Mouse (Mus musculus): ENCODE results near the gene S100a14.

The S100a14 gene

DNA sequence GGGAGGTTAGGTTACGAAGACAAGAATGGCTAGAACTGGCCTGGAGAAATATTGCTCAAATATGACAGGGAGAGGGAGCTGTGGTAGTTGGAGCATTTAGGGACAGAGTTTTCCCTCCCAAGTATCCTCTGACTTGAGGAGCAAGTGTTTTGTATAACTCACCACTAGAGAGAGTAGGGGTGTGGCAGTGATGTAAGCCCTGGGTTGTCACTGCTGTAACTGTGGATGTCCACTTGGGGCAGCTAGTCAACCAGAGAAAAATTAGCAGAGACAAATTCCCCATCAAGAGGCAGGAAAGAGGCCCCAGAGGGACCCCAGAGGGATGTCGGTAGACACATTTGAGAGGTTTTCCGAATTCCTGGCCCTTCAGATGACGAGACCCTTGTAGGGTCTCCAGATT lies 1.2 kb upstream of the S100a14 start:
- DNase-seq = peak; percentile 60

DNA sequence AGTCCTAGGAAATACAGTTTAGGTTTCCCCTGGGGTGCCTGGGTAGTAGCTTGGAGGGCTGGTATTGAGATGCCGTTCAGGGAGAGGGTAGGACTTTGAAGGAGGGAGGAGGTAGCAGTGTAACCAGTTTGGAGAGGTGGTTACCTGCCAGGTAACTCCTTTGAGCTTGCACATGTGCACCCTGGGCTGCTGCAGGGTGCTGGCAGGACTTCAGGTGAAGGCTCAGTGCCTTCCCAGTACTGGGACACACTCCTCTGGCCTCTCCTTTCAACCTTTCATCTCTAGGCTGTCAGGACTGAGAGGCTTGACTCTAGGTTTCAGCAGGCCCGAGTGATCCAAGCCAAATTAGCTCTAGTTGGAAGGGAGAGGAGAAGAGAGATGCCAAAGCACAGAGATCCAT lies 580 bp upstream of the S100a14 start:
- DNase-seq = no peak

DNA sequence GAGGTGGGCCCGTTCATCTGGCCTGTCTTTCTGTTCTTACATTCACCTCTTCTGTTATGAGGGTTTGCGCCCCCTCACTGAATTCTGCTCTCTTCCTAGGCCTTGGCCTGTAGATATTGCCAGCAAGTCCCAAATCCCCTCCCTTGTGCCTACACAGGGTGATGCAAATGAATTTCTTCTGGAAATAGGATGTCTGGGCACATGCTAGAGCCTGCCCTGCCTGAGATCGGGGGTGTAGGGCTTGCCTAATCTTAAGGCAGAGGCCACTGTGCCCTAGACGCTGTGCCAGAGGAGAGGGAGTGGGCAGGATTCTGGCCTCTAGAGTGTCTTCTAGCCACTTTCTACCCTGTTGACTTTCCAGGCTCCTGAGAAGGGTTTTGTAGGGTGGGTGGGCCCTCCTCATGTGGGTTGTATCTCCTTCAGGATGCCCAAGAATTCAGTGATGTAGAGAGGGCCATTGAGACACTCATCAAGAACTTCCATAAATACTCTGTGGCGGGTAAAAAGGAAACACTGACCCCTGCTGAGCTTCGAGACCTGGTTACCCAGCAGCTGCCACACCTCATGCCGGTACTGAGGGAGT lies 726 bp downstream of the S100a14 start:
- DNase-seq = no peak

DNA sequence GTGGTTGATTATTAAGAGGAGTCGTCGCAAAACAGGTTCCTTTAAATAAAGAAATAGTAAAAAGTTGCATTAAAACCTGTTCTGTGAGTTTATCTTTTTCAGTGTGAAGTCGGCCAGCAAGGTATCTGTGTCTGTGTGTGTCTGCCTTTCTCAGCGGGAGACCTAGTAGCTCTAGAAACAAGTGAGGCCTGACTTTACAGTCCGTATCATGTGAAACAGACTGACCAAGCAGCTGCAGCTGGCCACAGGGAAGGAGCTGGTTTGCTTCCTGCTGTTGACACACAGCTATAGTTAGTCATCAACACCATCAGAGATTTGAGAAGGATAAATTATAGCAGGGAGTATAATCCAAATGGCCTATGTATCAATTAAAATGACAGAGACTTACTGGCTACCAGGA lies 5.1 kb downstream of the S100a14 start:
- no peak for DNase-seq

DNA sequence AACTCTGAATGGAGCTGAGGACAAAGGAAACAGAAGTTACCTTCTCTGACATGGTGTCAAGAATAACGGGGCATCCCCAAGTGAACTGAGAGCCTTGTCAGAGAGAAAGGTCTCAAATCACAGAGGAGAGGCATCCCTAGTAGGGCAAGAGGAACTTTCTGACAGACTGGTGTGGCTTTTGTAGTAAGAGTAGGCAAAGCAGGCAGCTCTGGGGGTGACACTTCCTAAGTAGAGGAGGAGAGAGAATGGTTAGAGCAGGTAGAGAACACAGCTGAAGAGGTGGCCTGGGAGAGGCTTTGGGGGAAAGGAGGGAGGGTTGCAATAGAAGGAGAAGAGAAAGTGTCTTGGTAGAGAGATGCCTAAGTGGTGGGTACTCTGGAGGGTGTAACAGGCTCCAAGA lies 8.8 kb downstream of the S100a14 start:
- DNase-seq = no peak

DNA sequence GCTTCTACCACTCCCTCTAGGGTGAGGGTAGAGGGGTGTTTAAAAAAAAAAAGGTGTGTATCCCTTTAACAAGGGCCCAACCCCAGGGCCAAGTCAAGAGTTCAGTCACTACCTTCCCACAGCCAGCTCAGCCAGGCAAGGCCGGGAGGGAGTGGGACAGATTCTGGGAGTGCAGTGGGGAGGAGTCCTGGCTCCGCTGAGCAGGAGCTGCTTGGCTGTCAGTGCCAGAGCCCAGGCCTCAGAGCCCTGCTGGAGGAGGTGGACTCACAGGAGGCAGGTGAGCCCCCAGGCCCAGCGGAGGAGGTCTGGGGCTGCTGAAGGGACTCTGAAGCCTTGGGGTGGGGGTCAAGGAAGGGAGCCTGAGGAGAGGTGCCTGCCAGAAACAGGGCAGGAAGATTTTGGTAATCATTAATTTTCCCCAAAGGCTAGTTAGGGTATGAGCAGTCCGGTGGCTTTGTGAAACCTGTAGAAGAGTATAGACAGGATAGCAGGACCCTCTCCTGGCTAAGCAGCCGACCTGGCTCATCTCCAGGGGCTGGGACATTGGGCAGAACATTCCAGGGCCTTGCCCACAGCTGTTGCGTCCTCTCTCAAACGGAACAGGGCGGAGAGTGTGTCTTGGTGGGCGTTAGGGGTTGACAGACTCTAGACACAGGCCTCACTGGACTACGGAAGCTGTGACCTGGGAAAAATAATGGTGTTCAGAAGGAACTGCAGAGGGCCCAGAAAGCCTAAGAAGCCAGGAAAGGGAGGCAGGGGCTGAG lies 10.7 kb downstream of the S100a14 start, which contains the start of gene S100a16:
Gene S100a16, plus strand, starts transcription at position 114 of the 764 bp plus-strand sequence.
- DNase-seq = peak; percentile 90

DNA sequence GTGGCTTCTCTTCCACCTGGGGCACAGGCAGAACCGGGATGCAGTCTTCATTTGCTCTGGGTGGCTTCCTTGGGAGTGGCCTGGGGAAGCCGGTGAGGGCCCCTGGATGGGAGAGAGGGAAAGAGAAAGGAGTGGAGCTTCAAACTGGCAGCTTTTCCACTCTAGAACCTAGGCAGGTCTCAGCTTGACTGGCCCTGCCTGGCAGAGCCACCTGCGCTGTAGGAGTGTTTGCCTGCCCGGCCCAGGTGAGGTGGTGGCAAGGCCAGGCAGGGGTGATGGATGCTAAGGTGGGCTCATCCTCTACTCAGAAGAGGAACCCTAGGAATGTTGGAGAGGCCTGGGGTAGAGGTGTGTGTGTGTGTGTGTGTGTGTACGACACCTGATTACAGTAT lies 11.2 kb downstream of the S100a14 start:
- DNase-seq = no peak

DNA sequence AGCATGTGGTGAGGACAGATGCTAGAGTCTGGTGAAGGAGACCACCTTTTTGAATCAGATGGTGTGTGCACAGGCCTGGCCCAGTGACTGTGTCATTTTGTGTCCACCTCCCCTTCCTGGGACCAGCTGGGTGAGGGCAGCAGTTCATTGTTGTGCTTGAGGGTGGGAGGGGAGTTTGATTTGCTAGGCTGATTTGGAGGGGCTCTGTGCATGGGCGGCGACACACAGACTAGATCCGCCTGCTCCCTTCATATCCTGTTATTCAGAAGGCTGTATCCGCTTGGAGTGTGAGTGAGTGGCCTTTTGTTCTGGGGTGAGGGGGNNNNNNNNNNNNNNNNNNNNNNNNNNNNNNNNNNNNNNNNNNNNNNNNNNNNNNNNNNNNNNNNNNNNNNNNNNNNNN lies 14.2 kb downstream of the S100a14 start:
- peak; percentile 62 for DNase-seq

- DNase-seq = peak; percentile 22
Measured at GRCm38 (mm10) chr3:90549676-90550420, 23.2 kb downstream of the S100a14 start.

GRCm38 (mm10) chr3:90550421-90550790 lies 23.8 kb downstream of the S100a14 start:
- no peak for DNase-seq

GRCm38 (mm10) chr3:90552231-90552630 lies 25.6 kb downstream of the S100a14 start:
- DNase-seq = no peak

DNA sequence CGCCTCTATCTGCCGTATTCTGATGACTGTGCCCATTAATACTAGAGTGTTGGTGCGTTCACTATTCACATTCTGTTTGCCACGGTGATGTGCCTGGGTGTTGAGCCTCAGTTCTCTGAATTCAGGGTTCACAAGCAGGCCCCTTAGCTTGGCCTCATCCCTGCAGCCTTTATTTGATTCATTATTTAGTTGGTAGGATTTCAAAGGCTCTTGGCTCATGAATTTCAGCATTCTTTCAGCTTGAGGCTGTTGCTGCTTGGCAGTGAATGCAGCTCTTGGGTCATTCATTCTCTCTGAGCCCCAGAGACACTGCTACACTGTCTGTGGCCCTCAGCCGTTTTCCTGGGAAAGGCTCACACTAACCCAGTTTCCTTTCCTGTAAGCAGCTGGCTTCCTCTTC lies 29.3 kb downstream of the S100a14 start:
- peak; percentile 12 for DNase-seq

DNA sequence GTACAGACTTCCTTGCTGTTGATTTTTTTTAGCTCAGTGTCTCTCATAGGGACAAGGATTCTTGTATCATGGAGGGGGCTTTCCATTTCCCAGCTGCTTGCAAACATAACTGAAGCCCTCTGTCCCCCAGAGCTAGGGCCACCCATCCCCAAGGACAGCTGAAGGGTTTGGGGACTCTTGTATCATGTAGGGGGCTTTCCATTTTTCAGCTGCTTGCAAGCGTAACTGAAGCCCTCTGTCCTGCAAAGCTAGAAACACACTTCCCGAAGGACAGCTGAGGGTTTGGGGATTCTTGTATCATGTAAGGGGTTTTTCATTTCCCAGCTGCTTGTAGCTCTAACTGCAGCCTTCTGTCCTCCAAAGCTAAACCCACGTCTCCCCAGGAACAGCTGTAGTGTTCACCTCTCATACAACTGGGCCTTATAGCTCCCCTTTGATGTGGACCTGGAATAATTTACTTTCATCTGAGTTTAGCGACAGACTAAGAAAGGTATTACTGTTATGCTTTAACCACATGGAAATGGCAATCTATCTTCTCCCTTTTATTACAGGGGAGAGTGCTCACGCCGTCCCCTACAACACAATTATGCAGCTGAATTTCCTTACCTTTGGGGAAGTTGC lies 33.5 kb downstream of the S100a14 start, which contains the start of gene S100a3:
Gene S100a3, plus strand, starts transcription at position 571 of the 621 bp plus-strand sequence.
- no peak for DNase-seq

- no peak for DNase-seq
Measured at GRCm38 (mm10) chr3:90574691-90575090, 48.0 kb downstream of the S100a14 start.

DNA sequence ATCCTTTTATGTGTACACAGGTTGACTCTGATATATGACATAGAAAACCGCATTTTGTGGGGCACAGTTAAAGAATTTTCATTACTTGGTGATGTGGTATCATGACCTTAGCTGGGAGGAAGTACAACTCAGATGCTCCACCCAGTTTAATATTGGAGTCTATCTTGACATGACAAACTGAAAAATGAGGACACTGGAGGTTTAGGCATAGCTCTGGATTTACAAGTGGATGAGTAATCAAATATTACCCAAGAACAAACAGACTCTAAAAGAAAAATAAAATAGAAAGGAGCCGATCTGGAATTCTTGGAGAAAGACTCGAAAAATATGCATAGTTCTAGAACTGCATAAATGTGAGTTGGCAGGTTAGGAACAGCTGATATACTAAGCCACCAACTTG lies 48.7 kb downstream of the S100a14 start:
- DNase-seq = no peak

DNA sequence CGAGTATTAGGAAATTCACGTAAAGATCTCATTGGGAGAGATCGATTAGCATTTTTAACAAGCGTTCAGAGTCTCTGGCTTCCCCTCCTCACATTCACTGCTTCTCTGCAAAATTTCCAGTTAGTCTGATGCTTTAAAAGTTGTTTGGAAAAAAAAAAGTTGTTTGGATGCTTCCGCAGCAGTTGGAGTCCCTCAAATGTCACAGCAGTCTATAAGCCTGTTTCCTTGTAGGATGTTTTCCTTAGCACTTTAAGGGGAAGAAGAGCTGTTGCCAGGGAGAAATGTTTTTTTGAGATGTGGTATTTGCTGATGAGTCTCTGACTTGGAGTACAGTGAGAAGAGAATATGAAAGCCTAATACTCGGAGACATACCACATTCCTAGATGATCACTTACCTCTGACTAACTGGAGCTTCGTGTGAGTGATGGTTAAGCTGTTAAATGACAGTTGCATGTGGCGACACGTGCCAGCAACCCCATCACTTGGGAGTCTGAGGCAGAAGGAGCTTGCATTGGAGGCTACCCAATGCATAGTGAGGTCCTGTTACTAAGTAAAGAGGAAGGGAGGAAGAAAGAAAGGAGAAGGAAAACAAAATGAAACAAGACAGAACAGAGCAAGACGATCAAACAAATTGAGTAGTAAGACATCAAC lies 49.8 kb downstream of the S100a14 start:
- DNase-seq = no peak

Measured in kidney, adult 11 months (tissue).